Mouse (Mus musculus) forebrain, embryonic 12.5 days (tissue): ENCODE measurements around the gene Dyrk1a. TPM values are rescaled to one million over a fixed set of nuclear protein-coding genes. Genes with fewer than 3 reads are reported as not detected.

Experiments
- ATAC-seq: fragments of 200-750 bp; cut with Nextera tagmentation; 2 replicates; pipeline ENCODE4 v1.8.0; 2017; ENCODE audit warnings: moderate TSS enrichment; ENCODE audit not compliant: low FRiP score
- H3K27ac ChIP-seq: fragments of 300-500 bp; sonication (generic); 2 replicates; pipeline ENCODE4 v1.5.1; 2016; ENCODE audit warnings: mild to moderate bottlenecking
- H3K27me3 ChIP-seq: fragments of 300-500 bp; sonication (generic); 2 replicates; pipeline ENCODE4 v1.6.1; 2016; ENCODE audit warnings: mild to moderate bottlenecking
- H3K36me3 ChIP-seq: fragments of 300-500 bp; sonication (generic); replicated peaks from 2 replicates; pipeline ENCODE4 v1.6.1; 2016; ENCODE audit warnings: mild to moderate bottlenecking
- H3K4me1 ChIP-seq: fragments of 300-500 bp; sonication (generic); 2 replicates; pipeline ENCODE4 v1.6.1; 2016
- H3K4me2 ChIP-seq: fragments of 300-500 bp; sonication (generic); 2 replicates; pipeline ENCODE4 v1.6.1; 2016; ENCODE audit warnings: mild to moderate bottlenecking, moderate library complexity
- H3K4me3 ChIP-seq: fragments of 300-500 bp; sonication (generic); replicated peaks from 2 replicates; pipeline ENCODE4 v1.5.1; 2016; ENCODE audit warnings: mild to moderate bottlenecking
- H3K9ac ChIP-seq: fragments of 300-500 bp; sonication (generic); 2 replicates; pipeline ENCODE4 v1.6.1; 2016; ENCODE audit warnings: mild to moderate bottlenecking
- H3K9me3 ChIP-seq: fragments of 300-500 bp; sonication (generic); 2 replicates; pipeline ENCODE4 v1.6.1; 2016
- WGBS: fragments of 180-500 bp; shearing (Covaris S2); methylation state at CpG from one replicate; pipeline ENCODE4 v1.1.7; 2016; 5-methylcytosine and 5-hydroxymethylcytosine counted together
- polyA plus RNA-seq: library from polyadenylated mRNA; unstranded; fragments of >200 nt; fragmentation: Nextera tagmentation; extraction: Ambion mirVana; gene quantifications from 2 replicates; pipeline ENCODE4 v1.2.1, GENCODE M21; 2016

The Dyrk1a gene
- polyA plus RNA-seq, 1 experiment from 2014 or later = 12.0 TPM

DNA sequence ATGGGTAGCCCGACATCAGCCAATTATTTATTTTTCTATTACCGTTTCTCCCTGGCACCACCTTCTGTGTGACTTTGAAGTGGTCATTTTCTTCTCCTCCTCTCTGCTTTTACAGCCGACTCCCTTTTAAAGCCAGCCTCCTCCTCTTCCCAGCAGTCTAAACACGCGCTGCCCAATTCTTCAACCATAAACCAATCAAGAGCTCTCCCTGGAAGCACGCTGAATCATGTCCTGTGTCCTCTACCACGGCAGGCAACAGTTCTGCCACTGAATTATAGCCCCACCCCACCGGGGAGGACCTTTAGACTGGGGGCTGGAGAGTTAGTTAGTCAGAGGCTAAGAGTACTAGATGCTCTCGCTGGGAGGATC, 32.7 kb upstream of the Dyrk1a start:
- Histone ChIP-seq H3K4me1 (no peaks in the 10 kb centered on the region), H3K36me3 (no peaks in the 10 kb centered on the region), H3K9ac (no peak overlapping the region), H3K27me3 (no peaks in the 10 kb centered on the region), H3K4me3 (no peak overlapping the region), H3K9me3 (no peaks in the 10 kb centered on the region), H3K27ac (no peak overlapping the region), H3K4me2 (no peak overlapping the region)
- 76% methylated on average over 9 of the region's 9 CpGs for WGBS
- no peak for ATAC-seq

DNA sequence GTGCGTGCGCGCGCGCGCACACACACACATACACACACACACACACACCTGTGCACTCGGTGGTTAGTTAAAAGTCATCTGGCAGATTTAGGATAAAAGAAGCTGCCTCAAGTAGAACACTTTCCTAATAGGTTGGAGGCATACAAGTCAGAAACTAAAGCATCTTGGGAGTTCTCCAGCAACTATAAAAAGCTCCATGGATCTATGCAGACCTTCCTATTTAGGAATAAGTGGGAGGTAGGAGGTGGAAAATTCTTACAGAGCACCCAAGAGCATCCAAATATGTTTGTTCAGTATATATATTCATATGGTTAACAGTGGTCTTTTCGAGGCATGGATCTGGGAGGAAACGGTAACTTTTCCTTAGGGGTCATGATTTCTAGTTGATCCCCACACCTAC, 29.7 kb upstream of the Dyrk1a start:
- Histone ChIP-seq H3K27ac (no peak overlapping the region), H3K4me2 (no peak overlapping the region), H3K36me3 (no peaks in the 10 kb centered on the region), H3K4me1 (no peaks in the 10 kb centered on the region), H3K9me3 (no peaks in the 10 kb centered on the region), H3K9ac (no peak overlapping the region), H3K4me3 (no peak overlapping the region), H3K27me3 (no peaks in the 10 kb centered on the region)
- 96% methylated on average over 9 of the region's 9 CpGs for WGBS
- ATAC-seq = no peak

DNA sequence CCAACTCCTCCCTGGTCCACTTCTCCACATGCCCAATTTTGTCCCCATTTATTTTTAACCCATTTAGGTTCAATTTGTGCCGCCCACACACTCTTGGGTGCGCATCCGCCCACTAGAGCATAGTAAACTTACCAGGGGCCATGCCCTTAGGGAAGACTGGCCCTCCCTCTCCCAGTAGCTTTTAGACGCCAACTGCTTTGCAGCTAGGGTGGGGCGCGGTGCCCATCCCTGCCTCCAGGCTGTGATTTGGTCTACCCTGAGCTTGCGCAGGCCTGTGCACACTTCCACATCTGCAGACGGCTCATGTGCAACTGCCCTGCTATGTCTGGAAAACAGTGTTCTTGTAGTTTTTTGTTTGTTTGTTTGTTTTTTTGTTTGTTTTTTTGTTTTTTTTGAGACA, 26.9 kb upstream of the Dyrk1a start:
- Histone ChIP-seq H3K27me3 (no peaks in the 10 kb centered on the region), H3K4me2 (no peak overlapping the region), H3K4me1 (no peaks in the 10 kb centered on the region), H3K4me3 (no peak overlapping the region), H3K36me3 (no peaks in the 10 kb centered on the region), H3K9me3 (no peaks in the 10 kb centered on the region), H3K9ac (no peak overlapping the region), H3K27ac (no peak overlapping the region)
- ATAC-seq = no peak
- 92% methylated on average over 8 of the region's 8 CpGs for WGBS

DNA sequence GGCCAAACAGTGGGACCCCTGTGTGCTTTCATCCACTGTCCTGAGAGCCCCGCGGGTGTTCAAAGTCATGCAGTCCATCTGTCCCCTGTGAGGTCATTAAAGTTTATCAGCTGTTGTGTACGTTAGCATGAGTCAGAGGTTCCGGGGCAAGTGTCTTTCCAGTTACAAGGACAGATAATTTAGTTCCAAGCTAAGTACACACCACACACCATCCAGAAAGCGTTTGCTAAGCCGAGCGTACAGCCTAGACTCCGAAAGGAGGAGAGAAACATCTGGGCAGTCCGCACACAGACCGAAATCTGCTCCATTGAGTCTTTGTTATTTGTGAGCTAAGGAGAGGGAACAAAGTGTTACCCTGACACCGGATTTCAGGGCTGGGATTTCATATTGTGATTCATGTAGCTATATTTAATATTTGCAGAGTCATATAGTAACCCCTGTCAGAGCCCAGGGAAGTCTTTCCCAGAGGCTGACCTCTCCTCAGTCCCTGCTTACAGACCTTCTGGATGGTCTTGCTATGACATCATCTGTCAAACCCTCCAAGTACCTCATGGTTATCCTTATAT, 25.2 kb upstream of the Dyrk1a start:
- no peak for ATAC-seq
- Histone ChIP-seq H3K4me1 (no peaks in the 10 kb centered on the region), H3K27me3 (no peaks in the 10 kb centered on the region), H3K36me3 (no peaks in the 10 kb centered on the region), H3K4me2 (no peak overlapping the region), H3K27ac (no peak overlapping the region), H3K9me3 (no peaks in the 10 kb centered on the region), H3K9ac (no peak overlapping the region), H3K4me3 (no peak overlapping the region)
- WGBS = 75% methylated on average over 11 of the region's 11 CpGs

DNA sequence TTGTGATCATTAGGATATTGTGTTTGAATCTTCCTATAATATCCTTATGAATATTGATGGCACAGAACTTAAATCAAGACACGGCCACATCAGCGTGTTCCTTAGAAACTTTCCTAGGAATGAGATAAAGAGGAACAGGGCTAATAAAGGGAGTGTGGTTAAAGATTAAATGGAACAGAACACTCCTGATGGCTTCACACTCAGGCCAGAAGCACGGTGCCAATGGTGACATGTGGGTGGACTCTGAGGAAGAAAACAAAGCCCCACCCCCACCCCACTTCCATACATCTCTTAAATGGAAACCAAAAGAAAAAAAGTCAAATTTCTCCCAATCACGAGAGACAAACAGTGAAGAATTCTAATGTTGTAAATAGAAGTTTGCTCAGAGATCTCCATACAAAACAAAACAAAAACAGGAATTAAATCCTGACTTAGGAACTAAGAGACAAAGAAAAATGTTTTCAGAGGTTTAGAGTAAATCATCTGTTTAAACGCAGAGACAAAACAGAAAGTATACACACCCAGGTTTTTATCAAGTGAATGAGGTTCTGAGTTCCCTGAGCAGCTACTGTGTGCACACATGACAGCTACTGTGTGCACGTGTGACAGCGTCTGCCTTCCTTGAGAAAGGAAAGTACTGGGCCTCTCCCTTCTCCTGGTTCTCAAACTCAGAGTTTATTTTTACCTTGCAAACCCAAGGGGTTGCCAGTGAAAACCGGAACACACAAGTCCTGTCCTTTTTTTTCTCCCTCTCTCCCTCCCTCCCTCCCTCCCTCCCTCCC, 23.8 kb upstream of the Dyrk1a start:
- ATAC-seq = no peak
- no peak overlapping the region for H3K27ac ChIP-seq
- no peak overlapping the region for H3K9ac ChIP-seq

DNA sequence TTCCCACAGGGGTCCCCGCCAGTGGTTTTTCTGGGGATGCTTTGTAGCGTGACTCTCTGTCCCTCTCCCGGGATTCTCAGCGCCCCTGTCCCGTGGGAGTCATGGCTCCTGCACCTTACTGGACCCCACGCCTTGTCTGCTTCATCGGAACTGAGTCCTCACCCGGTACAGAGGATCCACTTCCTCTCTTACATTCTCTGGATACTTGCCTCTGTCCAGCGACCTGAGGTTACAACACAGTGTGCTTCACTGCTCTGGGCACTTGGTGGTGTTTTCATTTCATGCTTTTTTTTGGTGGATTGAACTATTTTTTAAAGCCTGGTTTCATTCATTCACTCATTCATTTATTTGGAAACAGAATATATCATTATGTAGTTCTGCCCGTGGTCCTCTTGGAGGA, 20.0 kb upstream of the Dyrk1a start:
- Histone ChIP-seq H3K9me3 (0 out of 2 replicates have a peak, but pooled peaks cover 2% of the 10 kb centered on the region), H3K9ac (no peak overlapping the region), H3K27me3 (no peaks in the 10 kb centered on the region), H3K27ac (no peak overlapping the region), H3K4me1 (no peaks in the 10 kb centered on the region), H3K36me3 (no peaks in the 10 kb centered on the region), H3K4me2 (no peak overlapping the region), H3K4me3 (no peak overlapping the region)
- no peak for ATAC-seq
- WGBS = 80% methylated on average over 10 of the region's 10 CpGs

More for the DNA sequence above, 23.8 kb upstream of the Dyrk1a start:
- no peaks in the 10 kb centered on the region for H3K4me1 ChIP-seq
- WGBS = 68% methylated on average over 8 of the region's 8 CpGs
- H3K4me2 ChIP-seq = no peak overlapping the region
- no peaks in the 10 kb centered on the region for H3K27me3 ChIP-seq
- H3K4me3 ChIP-seq = no peak overlapping the region
- no peaks in the 10 kb centered on the region for H3K36me3 ChIP-seq
- no peaks in the 10 kb centered on the region for H3K9me3 ChIP-seq

DNA sequence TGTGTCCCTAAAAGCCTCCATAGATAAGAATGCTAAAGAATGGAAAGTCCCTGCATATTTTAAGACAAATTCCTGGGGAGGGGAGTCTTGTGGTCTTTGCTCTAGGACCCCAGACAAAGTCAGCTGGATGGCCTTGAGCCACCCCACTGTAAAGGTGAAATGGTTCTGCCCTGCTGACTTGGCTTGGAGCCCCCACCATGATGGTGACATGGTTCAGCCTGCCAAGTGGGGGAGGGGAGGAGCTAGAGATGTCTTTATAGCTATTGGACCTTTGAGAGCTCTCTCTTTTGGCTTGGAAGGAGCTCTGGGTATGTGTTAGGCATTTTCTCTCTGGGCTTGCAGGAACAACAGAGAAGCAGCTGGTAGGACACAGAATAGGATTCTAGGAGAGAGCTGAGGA, 17.9 kb upstream of the Dyrk1a start:
- no peak overlapping the region for H3K9ac ChIP-seq
- 0 out of 2 replicates have a peak, but pooled peaks cover 2% of the 10 kb centered on the region for H3K9me3 ChIP-seq
- no peaks in the 10 kb centered on the region for H3K27me3 ChIP-seq
- no peaks in the 10 kb centered on the region for H3K4me1 ChIP-seq
- no peak overlapping the region for H3K4me3 ChIP-seq
- no peak overlapping the region for H3K4me2 ChIP-seq
- no peak overlapping the region for H3K27ac ChIP-seq
- no peaks in the 10 kb centered on the region for H3K36me3 ChIP-seq
- ATAC-seq = no peak

DNA sequence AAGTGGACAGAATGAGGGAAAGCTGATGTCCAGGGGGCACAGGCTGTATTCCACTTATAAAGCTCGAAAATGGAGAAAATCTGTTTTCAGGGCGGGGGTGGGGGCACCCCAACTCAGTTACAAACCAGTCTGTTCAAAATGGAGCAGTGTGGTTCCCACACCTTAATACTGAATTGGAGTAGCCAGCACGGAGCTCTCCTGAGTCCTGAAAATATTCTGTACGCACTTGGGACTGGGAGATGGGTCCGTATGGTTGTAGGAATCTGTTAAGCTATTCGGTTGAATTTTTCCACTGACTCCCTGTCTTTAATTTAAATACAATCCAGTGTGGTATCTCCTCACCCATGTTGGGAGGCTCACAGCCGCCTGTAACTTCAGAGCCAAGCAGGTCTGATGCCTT, 14.5 kb upstream of the Dyrk1a start:
- no peak overlapping the region for H3K9ac ChIP-seq
- no peaks in the 10 kb centered on the region for H3K4me1 ChIP-seq
- 88% methylated on average over 7 of the region's 7 CpGs for WGBS
- H3K9me3 ChIP-seq = 0 out of 2 replicates have a peak, but pooled peaks cover 2% of the 10 kb centered on the region
- no peaks in the 10 kb centered on the region for H3K27me3 ChIP-seq
- H3K4me2 ChIP-seq = no peak overlapping the region
- no peak overlapping the region for H3K4me3 ChIP-seq
- no peaks in the 10 kb centered on the region for H3K36me3 ChIP-seq
- no peak overlapping the region for H3K27ac ChIP-seq
- ATAC-seq = no peak

DNA sequence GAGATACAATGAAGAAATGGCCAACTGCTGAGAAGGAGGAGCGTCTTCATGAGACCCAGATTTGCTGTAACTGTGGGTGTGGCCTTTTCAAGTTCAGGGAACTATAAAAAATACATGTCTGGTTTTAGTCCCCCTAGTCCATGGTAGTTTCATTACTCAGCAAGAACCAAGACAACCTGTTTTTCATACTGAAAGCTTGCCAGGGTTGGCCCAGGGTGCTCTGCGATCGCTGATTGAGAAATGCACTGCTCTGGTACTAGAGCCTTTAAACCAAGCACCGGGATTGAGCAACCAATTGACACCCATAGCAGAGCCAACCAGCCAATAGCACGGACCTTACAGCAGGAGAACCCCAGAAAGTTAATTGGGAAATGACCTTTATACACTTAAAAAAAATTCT, 13.6 kb upstream of the Dyrk1a start:
- Histone ChIP-seq H3K4me3 (no peak overlapping the region), H3K9me3 (0 out of 2 replicates have a peak, but pooled peaks cover 2% of the 10 kb centered on the region), H3K4me1 (no peaks in the 10 kb centered on the region), H3K36me3 (no peaks in the 10 kb centered on the region), H3K27ac (no peak overlapping the region), H3K9ac (no peak overlapping the region), H3K27me3 (no peaks in the 10 kb centered on the region), H3K4me2 (no peak overlapping the region)
- ATAC-seq = no peak
- WGBS = 89% methylated on average over 5 of the region's 5 CpGs

DNA sequence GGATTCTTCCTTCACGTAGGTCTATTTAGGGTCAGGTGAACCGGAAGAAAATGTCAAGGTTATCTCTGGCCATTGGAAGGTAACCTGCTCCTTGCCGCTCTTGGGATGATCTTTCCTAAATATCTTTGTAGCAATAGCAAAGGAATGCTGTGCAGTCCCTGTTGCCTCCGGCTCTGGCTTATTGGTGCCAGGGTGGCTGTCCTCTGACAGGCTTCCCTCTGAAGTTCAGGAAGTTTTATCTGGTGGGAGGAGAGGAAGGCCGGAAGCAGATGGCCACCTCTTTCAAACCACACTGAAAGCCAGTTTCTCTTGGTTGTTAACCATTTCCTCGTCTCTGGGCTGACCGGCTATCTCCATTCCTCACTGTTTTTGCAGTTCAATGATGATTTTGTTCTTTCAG, 10.5 kb upstream of the Dyrk1a start:
- H3K9ac ChIP-seq = no peak overlapping the region
- H3K9me3 ChIP-seq = 0 out of 2 replicates have a peak, but pooled peaks cover 2% of the 10 kb centered on the region
- H3K4me2 ChIP-seq = no peak overlapping the region
- no peaks in the 10 kb centered on the region for H3K36me3 ChIP-seq
- H3K27ac ChIP-seq = no peak overlapping the region
- 78% methylated on average over 7 of the region's 7 CpGs for WGBS
- no peak overlapping the region for H3K4me3 ChIP-seq
- no peaks in the 10 kb centered on the region for H3K27me3 ChIP-seq
- ATAC-seq = no peak
- no peaks in the 10 kb centered on the region for H3K4me1 ChIP-seq

DNA sequence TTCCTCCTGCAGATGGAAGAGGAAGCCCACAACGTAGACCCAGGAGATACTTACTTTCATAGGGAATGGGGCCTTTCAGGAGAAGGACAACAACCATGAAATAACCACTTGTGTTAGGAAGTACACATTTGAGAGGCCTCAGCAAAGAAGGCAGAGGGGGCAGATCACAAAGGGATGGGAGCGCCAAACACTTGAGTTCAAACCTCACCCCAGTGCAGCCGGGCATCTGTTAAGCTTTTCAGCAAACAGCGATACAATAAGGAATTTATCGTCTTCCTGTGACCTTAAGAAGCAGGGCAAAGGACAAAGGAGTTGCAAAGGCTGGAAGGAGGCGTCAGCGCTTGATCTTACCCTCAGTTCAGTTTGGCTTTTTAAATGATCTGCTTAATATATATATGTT, 10.0 kb upstream of the Dyrk1a start:
- no peak overlapping the region for H3K4me3 ChIP-seq
- H3K9ac ChIP-seq = no peak overlapping the region
- H3K4me2 ChIP-seq = no peak overlapping the region
- H3K36me3 ChIP-seq = no peaks in the 10 kb centered on the region
- no peaks in the 10 kb centered on the region for H3K27me3 ChIP-seq
- H3K27ac ChIP-seq = no peak overlapping the region
- ATAC-seq = no peak
- H3K9me3 ChIP-seq = no peaks in the 10 kb centered on the region
- no peaks in the 10 kb centered on the region for H3K4me1 ChIP-seq
- 74% methylated on average over 7 of the region's 7 CpGs for WGBS

DNA sequence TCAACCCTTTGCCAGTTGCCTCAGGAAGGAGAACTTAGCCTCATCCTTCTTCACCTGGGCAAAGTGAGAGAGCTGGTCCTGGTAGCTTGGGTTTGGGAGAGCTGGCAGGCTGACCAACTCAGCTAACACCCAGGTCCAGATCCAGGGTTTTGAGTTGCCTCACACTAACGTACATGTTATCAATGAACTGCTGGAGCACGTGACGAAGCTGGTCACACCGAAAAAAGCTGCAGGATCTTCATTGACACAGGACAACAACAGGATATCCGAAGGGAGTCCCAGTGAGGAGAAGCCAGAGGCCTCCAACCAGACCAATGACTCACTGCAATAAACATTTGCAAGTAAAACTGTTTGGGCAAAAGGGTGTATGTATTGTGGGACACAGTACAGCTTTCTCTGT, 9.2 kb upstream of the Dyrk1a start:
- Histone ChIP-seq H3K27me3 (no peaks in the 10 kb centered on the region), H3K4me3 (no peak overlapping the region), H3K4me2 (no peak overlapping the region), H3K4me1 (no peaks in the 10 kb centered on the region), H3K36me3 (no peaks in the 10 kb centered on the region), H3K27ac (no peak overlapping the region), H3K9ac (no peak overlapping the region), H3K9me3 (no peaks in the 10 kb centered on the region)
- WGBS = 82% methylated on average over 5 of the region's 5 CpGs
- ATAC-seq = no peak

DNA sequence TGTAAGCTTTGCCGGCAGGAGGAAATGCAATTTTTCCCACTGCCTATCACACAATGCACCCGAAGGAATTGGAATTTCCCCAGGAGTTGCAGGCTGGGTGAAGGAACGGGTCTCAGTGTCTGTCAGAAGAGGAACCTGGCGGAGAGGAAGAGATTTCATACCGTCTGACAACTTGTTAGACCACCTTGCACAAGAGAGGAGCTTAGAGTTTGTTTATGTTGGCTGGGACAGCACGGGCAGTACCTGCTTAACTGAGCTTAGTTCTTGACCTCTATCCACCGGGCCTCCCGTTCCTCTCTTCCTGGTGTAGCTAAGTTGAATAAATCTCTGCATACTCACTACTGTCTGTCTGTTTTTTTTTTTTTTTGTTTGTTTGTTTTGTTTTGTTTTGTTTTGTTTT, 3.7 kb upstream of the Dyrk1a start:
- Histone ChIP-seq H3K4me2 (no peak overlapping the region), H3K4me3 (no peak overlapping the region), H3K4me1 (peaks cover under 1% of the 10 kb centered on the region), H3K27me3 (no peaks in the 10 kb centered on the region), H3K9ac (no peak overlapping the region), H3K9me3 (no peaks in the 10 kb centered on the region), H3K36me3 (no peaks in the 10 kb centered on the region), H3K27ac (no peak overlapping the region)
- WGBS = 79% methylated on average over 8 of the region's 8 CpGs
- ATAC-seq = no peak
